Mouse (Mus musculus) left cerebral cortex, postnatal 10 days (tissue): ENCODE measurements around the gene 9230102O04Rik. TPM values are rescaled to one million over a fixed set of nuclear protein-coding genes. Genes with fewer than 3 reads are reported as not detected.

Source experiments
- DNase-seq, 2 experiments: peaks; one replicate each; pipeline ENCODE4 v3.0.0; 2021 to 2022; ENCODE audit warnings: low spot score in 2 of 2, mixed read lengths in 1 of 2; ENCODE audit errors: extremely low spot score in 1 of 2
- intact Hi-C: fragments of 180-260 bp; cut with DNase I; formaldehyde crosslinking; loops from one replicate; pipeline ENCODE4 v1.15.1; 2025
- total RNA-seq, 2 experiments: library from RNA; stranded (reverse); gene quantifications; 2 replicates each; pipeline ENCODE4 v1.2.3; 2021

The 9230102O04Rik gene
- total RNA-seq, result not detected

DNA sequence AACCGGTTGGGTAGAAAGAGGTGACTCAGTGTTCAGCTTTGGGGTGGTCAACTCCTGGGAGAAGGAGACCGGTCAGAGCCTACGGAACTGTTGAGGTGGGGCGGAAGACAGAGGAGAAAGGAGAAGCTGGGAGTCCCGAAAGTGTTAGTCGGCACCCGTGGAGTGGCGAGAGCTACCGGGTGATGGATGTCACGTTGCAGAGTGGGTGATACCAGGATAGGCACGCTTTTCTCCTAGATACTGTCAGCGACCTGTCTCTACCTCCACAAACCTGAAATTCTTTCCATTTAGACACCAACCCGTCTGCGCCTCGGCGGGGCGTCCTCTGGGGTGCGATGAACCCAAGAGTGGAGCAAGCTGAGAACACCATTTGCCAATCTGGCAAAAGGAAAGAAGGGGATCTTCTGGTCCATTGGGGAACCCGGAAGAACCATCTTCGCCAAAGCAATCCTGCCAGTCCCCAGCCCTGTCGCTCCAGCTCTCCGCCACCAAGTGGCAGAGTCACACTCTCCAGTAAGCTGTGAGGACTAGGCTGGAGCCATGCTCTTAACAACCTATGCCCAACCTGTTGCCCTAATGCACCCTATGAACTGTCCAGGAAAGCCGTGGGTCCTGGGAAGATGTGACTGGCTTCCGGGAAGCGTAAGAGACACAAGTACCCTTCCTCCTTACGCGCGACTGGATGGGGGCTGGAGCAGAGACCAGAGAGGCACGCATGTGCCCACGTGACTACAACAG lies at the start of gene 9230102O04Rik:
Gene 9230102O04Rik (minus strand): TSS at position 628 of the 738 bp plus-strand sequence.
- intact Hi-C loops, result no loop called here
- DNase-seq, result no peak

DNA sequence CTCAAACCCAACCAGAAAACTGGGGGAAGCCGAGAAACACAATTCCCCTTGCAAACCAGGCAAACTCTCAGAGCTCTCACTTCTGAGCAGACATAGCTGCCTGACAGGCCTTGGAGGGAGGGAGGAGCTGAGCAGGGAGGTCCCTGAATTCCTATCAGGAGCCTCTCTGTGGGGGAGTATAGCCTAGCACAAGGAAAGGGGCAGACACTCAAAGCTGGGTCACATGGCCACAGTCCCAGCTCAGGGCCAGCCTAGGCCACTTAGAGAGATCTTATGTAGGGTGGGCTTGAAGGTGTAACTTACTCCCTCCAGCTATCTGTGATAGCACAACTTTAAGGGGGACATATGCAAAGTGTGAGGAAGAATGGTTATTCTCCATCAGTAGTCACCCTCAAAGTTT lies 46.6 kb upstream of the 9230102O04Rik start:
- no peak for DNase-seq
- intact Hi-C loops, result no loop called here

DNA sequence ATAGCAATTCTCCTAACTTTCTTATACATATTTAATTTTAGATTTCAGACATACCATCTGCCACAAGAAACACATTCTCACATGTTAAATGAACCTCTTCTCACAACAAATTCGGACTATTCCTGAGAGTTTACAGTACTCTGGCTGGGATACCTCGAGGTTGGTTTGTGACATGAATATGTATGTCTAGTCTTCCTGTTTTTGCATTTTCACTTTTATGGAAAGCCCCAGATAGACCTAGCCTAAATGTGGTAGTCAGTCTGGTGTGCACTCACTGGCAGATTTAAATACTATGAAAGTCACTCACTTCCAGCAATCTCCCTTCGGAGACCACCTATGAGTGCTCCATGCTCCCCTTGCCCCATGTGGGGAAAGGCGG lies 37.6 kb upstream of the 9230102O04Rik start:
- no peak for DNase-seq
- intact Hi-C loops, result no loop called here

DNA sequence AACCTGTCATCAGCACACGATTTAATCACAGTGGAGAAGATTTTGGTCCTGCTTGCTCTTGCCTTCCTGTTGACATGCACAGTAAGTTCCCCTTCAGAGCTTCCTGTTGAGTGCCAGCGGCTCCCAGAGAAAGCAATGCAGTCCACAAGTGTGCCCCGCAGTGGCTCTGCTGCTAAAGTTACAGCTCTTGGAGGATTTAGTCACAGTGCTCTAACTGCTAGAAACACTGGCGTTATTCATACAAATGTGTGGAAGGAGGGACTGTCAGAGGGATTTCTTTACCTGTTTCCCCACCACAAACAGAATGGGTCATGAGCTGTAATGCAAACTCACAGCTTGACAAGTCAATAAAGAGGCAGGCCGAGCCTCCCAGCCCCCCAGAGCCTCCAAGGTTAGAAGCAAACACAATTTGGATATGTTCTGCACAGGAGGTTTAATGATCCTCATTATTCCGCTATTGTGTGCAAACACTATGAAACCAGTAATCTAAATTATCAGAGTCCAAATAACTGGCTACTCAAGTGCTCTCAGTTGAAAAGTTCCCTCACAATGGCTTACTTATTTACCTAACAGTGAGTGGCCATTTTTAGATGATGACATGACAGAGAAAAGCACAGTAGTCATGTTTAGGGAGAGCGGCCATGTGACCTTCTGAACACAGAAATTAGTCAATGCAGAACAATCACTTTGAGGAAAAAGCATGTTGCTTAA lies 37.0 kb upstream of the 9230102O04Rik start:
- intact Hi-C loops, result no loop called here
- DNase-seq, result no peak

DNA sequence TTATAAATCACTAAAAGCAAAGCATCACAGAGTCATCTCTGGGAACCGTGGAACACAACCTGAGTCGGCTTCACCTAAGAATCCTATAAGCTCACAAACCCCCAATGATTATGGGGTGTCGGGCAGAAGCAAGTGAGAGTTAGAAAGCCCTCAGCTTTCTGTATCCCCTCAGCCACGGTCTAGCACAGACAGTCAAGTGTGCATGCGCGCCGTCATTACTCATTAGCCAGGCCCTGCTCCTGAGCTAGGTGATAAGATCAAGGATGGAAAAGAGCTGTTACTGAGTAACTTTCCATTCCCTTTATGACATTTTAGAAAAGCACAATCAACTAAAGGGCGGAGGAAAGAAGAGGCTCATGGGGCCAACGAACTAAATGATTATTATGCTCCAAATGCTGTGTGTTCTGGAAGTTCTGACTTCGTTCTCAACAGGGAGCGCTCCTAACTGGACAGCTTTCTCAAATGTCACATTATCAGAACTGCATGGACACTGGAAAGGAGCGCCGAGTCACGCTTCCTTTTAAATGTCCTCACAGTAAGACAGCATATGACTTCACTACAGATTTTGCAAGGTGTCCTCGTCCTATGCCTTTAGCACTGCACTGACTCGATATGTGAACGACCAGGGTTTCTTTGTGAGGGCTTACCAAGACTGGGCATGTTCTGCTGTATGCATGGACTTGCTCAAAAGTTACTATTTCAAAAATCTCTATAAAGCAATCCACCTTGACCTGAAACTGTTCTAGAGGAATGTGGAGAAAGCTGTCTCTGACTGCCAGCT lies 29.5 kb upstream of the 9230102O04Rik start:
- no peak for DNase-seq
- intact Hi-C loops, result no loop called here

DNA sequence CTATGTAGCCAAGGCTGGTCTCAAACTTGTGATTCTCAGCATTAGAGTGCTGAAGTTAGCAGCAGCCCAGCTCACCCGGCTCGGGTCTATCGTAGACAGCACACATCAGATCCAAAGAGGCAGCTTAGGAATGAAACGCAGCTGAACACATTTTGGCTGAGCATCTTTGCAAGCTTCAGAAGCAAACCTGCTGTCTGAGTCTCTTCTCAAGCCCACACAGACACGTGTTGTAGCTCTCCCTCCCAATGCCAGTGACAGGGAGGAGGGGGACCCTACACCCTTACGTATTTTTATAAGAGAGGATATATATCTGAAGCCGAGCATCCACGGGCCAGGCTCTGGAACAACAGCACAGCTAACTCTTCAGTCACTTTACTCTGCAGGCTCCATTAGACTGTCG lies 28.3 kb upstream of the 9230102O04Rik start:
- intact Hi-C loops, result no loop called here
- DNase-seq, result peak in 1 of 2 experiments; percentile 5

DNA sequence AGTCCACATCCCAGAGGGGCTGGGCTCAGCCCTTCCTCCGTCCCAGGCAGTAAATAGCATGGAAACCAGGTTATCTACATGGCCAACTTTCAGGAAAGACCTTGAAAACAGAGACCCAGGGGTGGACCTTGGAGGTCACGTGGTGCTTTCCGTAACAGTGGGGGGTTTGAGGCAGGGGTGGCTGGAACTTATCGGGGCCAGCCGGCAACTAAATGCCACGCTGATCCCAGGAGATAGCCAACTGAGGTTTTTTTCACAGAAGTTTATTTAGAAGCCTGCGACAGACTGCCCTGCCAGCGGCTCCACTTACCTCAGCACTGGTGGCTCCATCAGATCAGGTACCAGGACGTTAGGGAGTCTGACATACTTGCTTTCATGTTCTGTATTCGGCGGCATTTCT lies 16.7 kb upstream of the 9230102O04Rik start:
- DNase-seq, result no peak
- intact Hi-C loops, result no loop called here

DNA sequence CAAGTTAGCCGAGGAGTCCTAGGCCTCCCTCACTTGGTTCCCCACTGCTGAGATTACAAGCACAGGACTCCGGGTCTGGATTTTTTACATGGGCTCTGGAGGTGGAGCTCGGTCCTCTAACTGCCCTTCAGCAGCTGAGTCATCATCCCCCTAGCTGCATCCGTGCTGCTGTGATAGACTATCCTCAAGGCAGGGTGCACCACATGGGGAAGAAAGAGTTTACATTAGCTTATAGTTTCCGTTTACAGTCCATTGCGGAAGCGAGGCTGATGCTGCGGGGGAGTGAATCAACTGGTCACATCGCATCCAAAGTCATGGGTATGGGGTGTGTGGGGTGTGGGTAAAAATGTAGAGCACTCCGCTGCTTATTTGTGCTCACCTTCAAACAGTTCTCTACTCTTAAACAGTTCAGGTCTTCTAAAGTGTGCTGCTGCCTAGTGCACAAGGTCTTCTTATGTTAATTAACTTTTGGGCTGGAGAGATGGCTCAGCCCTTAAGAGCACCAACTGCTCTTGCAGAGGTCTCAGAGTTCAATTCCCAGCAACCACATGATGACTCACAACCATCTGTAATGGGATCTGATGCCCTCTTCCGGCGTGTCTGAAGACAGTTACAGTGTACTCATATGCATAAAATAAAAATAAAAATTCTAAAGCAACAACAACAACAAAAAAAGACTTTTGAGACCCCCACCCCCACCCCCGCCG lies 14.7 kb upstream of the 9230102O04Rik start:
- intact Hi-C loops, result no loop called here
- DNase-seq, result no peak

DNA sequence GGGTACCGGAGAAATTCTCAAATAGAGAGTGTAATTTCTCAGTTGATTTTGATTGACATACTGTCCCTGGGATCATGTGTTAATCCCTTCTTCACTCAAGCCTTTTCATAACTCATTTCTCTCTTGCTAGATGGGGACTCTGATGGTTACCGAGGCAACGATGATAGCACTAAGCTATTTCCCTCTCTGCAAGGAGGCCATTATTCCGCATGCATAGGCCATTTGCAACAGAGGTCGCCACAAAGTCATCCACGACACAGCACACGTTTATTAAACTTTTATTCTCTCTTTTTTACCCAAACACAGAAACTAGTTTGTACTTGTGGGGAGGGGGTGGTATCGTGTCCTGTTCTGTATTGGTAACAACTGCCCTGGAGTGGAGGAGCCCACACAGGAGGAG lies 8.5 kb upstream of the 9230102O04Rik start:
- DNase-seq, result no peak
- intact Hi-C loops, result no loop called here

DNA sequence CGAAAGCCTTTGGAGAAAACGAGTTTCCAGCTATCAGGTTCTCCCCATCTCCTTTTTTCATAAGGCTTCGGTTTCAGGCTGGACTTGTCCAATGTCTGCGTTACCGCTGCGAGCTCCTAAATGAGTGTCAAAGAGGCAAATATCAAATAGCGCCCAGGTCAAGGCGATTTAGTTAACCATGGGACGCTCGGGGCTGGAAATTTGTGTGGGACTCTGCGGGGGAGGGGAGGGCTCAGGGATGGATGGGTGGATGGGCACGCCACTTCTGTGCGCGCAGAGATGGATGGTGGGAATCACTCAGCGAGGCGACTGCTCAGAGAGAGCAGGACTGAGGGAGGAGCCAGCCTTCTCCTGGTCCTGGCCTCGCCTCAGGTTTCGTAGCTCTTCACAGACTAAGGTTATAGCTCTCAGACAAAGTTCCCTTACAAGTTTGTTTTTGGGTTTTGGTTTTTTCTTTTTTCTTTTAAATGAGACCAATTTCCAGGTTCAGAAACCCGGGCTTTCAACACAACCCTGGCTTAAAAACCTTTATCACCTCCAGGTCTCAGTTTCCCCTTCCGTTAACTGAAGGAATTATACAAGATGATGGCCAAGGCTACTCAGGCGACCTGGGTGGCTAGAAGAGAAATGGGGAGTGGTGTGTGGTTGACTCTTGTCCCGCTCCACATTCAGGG lies 6.9 kb upstream of the 9230102O04Rik start:
- DNase-seq, result no peak
- intact Hi-C loops, result no loop called here

DNA sequence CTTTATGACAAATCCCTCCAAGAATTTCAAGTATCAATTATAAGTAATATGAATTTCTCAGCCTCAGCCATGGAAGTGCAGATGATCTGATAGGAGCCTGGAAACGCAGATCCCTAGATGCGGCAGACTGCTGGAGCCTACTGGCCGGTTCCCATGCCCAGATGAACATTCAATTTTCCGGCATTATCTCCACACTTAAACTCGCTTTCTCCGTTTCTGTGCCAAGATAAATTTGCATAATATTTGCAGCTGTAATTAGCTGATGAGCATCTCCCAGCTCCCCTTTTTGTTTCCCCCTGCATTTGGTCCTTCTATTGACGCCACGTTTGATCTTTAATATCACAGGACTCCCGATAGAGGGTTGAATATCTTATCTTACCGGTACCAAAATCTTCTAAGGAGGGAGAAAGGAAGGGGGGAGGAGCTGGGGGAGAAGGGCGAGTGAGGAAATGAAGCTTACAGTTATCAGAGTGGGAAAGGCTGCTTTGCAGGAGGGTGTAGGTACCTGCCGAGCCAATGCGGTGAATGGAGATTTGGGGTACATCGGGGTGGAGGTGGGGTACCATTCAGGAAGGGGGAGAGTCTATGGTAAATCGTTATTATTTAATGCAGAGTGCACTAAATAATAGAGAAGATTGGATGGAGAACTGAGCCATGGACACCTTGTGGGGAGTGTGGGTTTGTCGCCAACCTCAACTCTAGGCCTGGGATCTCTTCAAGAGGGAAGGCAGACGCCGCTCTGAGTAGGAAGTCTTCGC lies 5.7 kb upstream of the 9230102O04Rik start:
- intact Hi-C loops, result loop anchor here (5.0 kb wide), 1 partner anchor 112 kb away; no protein-coding TSS in a partner anchor
- DNase-seq, result no peak

DNA sequence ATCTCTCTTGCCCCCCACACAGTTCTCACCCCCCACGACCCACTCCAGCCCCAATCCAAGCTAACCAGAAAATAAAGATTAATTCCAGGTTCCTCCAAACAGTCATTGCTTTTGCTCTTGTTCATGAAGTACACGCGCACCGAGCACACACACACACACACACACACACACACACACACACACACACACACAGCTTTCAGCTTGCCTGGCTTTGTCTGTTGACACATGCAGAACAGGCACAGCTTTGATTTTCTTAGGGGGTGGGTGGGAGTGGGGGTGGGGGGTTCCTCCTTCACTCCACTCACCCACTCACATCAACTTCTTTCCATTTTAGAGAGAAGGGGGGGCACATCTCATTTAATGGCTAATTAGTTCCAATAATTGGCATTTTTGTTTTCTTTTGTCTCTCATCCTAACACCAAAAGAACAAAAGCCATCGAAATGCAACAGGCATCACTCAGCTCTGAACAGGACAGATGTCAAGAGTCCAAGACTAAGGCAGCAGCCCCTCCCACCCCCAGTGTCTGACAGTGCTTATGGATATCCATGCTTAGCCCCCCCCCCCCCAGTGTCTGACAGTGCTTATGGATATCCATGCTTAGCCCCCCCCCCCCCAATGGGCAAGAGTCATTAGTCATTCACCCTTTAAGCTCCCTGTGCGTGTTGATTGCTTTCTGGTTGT lies 4.1 kb upstream of the 9230102O04Rik start:
- intact Hi-C loops, result loop anchor here (5.0 kb wide), 1 partner anchor 114 kb away; no protein-coding TSS in a partner anchor
- no peak for DNase-seq

DNA sequence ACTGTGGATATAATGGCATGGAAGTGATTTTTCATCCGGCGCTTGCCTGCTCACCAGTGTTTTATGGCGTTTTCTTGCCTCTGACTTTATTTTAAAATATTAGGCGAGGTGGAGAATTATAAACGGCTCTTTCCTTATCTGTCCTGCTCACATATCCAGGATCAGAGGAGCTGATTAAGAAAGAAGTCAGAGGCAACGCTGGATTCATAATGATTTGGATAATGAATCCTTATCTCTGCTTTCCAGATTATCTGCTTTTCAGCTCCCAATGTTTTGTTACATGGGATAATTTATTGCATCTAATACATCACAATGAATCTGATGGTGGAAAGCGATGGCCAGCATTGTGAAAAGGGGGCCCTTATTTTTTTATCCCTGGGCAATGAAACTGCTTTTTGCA lies 3.2 kb upstream of the 9230102O04Rik start:
- no peak for DNase-seq
- intact Hi-C loops, result loop anchor here (5.0 kb wide), 1 partner anchor 115 kb away; no protein-coding TSS in a partner anchor

DNA sequence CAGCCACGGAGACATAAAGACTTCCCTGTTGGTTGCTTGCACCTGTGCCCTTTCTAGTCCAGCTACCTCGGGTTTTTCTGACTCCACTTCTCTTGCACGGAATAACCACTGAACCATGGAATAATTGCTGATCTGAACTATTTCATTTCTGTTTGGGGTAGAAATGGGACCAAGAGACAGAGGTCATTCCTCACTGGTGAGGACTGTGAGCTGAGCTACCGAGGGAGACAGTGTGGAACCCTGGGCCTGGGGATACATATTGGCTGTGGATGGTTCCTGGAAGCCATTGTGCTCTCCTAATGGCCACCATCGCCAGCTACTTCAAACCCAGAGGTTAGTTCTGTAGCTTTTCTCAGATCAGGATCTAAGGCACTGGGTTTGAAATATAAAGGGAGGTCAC lies 1.6 kb upstream of the 9230102O04Rik start:
- no peak for DNase-seq
- intact Hi-C loops, result loop anchor here (5.0 kb wide), 1 partner anchor 116 kb away; no protein-coding TSS in a partner anchor

DNA sequence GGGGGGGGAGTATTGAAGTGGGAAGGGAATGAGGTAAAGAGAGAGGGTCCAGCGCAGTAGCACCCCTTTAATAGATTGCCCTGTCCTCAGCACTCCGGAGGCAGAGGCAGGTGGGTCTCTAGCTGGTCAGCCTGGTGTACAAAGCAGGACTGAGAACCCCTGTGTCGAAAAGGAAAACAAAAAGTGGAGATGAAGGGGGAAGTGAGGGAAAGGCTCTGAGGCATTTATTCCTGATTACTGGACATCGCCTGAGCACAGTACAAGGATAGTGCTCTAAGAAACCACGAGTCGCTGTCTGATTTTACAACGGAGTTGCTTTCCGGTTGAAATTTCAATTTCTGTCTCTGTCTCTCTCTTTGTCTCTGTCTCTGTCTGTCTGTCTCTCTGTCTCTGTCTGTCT lies 911 bp upstream of the 9230102O04Rik start:
- no peak for DNase-seq
- intact Hi-C loops, result loop anchor here (5.0 kb wide), 1 partner anchor 117 kb away; no protein-coding TSS in a partner anchor

DNA sequence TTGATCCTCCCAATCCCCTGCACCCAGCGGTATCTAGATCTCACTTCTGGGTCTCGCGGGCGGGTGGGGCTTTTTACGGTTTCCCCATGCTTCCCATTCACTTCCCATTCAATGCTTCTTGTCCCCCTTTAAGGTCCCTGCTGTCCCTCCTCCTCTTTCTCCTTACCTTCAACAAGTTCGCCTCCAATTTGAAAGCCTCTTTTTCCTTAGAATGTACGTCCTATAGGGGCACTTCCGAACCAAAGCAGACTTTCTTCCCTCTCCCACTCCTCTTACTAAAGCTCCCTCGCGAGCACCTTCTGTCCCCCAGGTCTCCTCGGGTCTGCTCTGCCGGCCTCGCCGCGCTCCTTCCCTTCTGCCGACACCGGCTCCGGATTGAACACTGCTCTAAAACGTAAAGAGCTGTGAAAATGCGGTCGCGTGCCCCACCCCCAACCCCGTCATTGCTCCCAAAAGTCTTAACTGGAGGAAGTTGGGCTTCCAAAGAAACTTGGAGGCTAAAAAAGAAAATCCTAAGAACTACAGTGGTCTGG lies 377 bp upstream of the 9230102O04Rik start, which contains the start of gene Gata3:
Gene Gata3 (minus strand): TSS at position 384 of the 533 bp plus-strand sequence.
- intact Hi-C loops, result loop anchor here (5.0 kb wide), 1 partner anchor 118 kb away; no protein-coding TSS in a partner anchor
- no peak for DNase-seq

DNA sequence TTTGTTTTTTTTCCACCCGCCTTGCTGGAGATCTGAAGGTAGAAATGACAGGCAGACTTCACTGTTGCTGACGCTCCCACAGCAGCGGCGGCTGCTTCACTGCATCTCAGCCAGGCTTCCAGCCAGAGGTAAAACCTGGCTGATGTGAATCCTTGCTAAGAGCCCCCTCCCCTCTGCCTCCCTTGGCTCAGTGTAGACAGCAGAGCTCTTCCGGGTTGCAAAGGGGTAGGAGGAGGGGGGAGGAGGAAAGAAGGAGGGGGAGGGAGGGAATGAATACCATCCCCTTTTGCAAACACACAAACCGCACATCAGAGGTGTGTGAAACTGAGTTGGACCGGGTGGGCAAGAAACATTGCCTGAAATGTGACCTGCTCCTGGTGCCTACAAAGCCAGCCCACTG lies 1.7 kb downstream of the 9230102O04Rik start:
- intact Hi-C loops, result no loop called here
- no peak for DNase-seq
